Mouse (Mus musculus): ENCODE data around the gene Olfr331. TPM values are rescaled to one million over a fixed set of nuclear protein-coding genes. Genes with fewer than 3 reads are reported as not detected.

Gene Olfr331
- polyA plus RNA-seq, 1 experiment from 2014 or later: not detected

- Histone ChIP-seq H3K4me1 (ENCODE audit: control insufficient read depth, insufficient read depth, low read length) (no peaks in the 10 kb centered on the region), H3K27ac (ENCODE audit: low read depth, low read length) (no peak overlapping the region), H3K36me3 (ENCODE audit: control insufficient read depth, insufficient read depth, low read length) (no peaks in the 10 kb centered on the region), H3K4me3 (ENCODE audit: low read depth, low read length) (no peak overlapping the region), H3K4me2 (no peak overlapping the region), H3K9ac (ENCODE audit: low read length) (no peak overlapping the region), H3K9me3 (ENCODE audit: control insufficient read depth, low read length) (no peaks in the 10 kb centered on the region; the same call in 1 of the 2 replicates), H3K27me3 (ENCODE audit: control insufficient read depth, insufficient read depth, low read length) (no peaks in the 10 kb centered on the region)
- DNase-seq (ENCODE audit: low spot score, missing footprints): no peak
- 70% methylated on average over 4 of the region's 4 CpGs for WGBS
- ATAC-seq (ENCODE audit: low FRiP score): no peak
These were observed 48.8 kb downstream of the Olfr331 start for GRCm38 (mm10) chr11:58453592-58453991.

GRCm38 (mm10) chr11:58452759-58453158 is 49.6 kb downstream of the Olfr331 start, which contains the start of gene Lypd9:
TSS of gene Lypd9 (minus strand) at chr11:58452923.
- 94% methylated on average over 9 of the region's 9 CpGs for WGBS
- H3K4me3 ChIP-seq (ENCODE audit: low read depth, low read length): no peak within 1 kb of the TSS
- no peak within 1 kb of the TSS for H3K9ac ChIP-seq (ENCODE audit: low read length)
- H3K27ac ChIP-seq (ENCODE audit: low read depth, low read length): no peak within 1 kb of the TSS
- DNase-seq (ENCODE audit: low spot score, missing footprints): no peak
- ATAC-seq (ENCODE audit: low FRiP score): no peak
- H3K4me1 ChIP-seq (ENCODE audit: control insufficient read depth, insufficient read depth, low read length): no peaks in the 10 kb centered on the region
- H3K4me2 ChIP-seq: no peak within 1 kb of the TSS
- no peaks in the 10 kb centered on the region for H3K36me3 ChIP-seq (ENCODE audit: control insufficient read depth, insufficient read depth, low read length)
- no peaks in the 10 kb centered on the region; the same call in 1 of the 2 replicates for H3K9me3 ChIP-seq (ENCODE audit: control insufficient read depth, low read length)
- no peaks in the 10 kb centered on the region for H3K27me3 ChIP-seq (ENCODE audit: control insufficient read depth, insufficient read depth, low read length)

Other genes with a start within 250 kb of the Olfr331 start
- gene 4930438A08Rik, start 227.8 kb downstream of the Olfr331 start, polyA plus RNA-seq (2014; fragmentation: Nextera tagmentation; extraction: Ambion mirVana): not detected in 2 replicates
- gene Zfp692, start 195.5 kb downstream of the Olfr331 start, polyA plus RNA-seq (2014; fragmentation: Nextera tagmentation; extraction: Ambion mirVana): 13.2 and 13.4 TPM in 2 replicates
- gene Zfp672, start 172.2 kb downstream of the Olfr331 start, polyA plus RNA-seq (2014; fragmentation: Nextera tagmentation; extraction: Ambion mirVana): 22.8 and 22.9 TPM in 2 replicates
- gene Sh3bp5l, start 171.8 kb downstream of the Olfr331 start, polyA plus RNA-seq (2014; fragmentation: Nextera tagmentation; extraction: Ambion mirVana): 26.8 and 34.2 TPM in 2 replicates
- not detected in 2 replicates for gene Lypd8, start 123.5 kb downstream of the Olfr331 start, polyA plus RNA-seq (2014; fragmentation: Nextera tagmentation; extraction: Ambion mirVana)
- gene 1810065E05Rik, start 81.5 kb downstream of the Olfr331 start, polyA plus RNA-seq (2014; fragmentation: Nextera tagmentation; extraction: Ambion mirVana): not detected in 2 replicates
- gene Gm12253, start 70.0 kb downstream of the Olfr331 start, polyA plus RNA-seq (2014; fragmentation: Nextera tagmentation; extraction: Ambion mirVana): not detected in 2 replicates
- gene Lypd9, start 49.6 kb downstream of the Olfr331 start, polyA plus RNA-seq (2014; fragmentation: Nextera tagmentation; extraction: Ambion mirVana): not detected in 2 replicates
- not detected in 2 replicates for gene Olfr30, start 40.3 kb downstream of the Olfr331 start, polyA plus RNA-seq (2014; fragmentation: Nextera tagmentation; extraction: Ambion mirVana)
- not detected in 2 replicates for gene Olfr332, start 10.0 kb downstream of the Olfr331 start, polyA plus RNA-seq (2014; fragmentation: Nextera tagmentation; extraction: Ambion mirVana)
- gene Olfr330, start 32.3 kb upstream of the Olfr331 start, polyA plus RNA-seq (2014; fragmentation: Nextera tagmentation; extraction: Ambion mirVana): not detected in 2 replicates
- not detected in 2 replicates for gene Olfr329-ps, start 43.9 kb upstream of the Olfr331 start, polyA plus RNA-seq (2014; fragmentation: Nextera tagmentation; extraction: Ambion mirVana)
- 0.04 TPM in 1 of 2 replicates, not detected in the other for gene Olfr328, start 53.1 kb upstream of the Olfr331 start, polyA plus RNA-seq (2014; fragmentation: Nextera tagmentation; extraction: Ambion mirVana)
- not detected in 2 replicates for gene Olfr224, start 68.0 kb upstream of the Olfr331 start, polyA plus RNA-seq (2014; fragmentation: Nextera tagmentation; extraction: Ambion mirVana)
- gene Olfr325, start 75.2 kb upstream of the Olfr331 start, polyA plus RNA-seq (2014; fragmentation: Nextera tagmentation; extraction: Ambion mirVana): not detected in 2 replicates
- gene Olfr324, start 92.5 kb upstream of the Olfr331 start, polyA plus RNA-seq (2014; fragmentation: Nextera tagmentation; extraction: Ambion mirVana): not detected in 2 replicates
- gene 2210407C18Rik, start 113.5 kb upstream of the Olfr331 start, polyA plus RNA-seq (2014; fragmentation: Nextera tagmentation; extraction: Ambion mirVana): not detected in 2 replicates
- gene Olfr323, start 127.9 kb upstream of the Olfr331 start, polyA plus RNA-seq (2014; fragmentation: Nextera tagmentation; extraction: Ambion mirVana): not detected in 2 replicates
- gene Trim58, start 137.9 kb upstream of the Olfr331 start, polyA plus RNA-seq (2014; fragmentation: Nextera tagmentation; extraction: Ambion mirVana): 0.10 and 0.63 TPM in 2 replicates
- gene Olfr322, start 156.2 kb upstream of the Olfr331 start, polyA plus RNA-seq (2014; fragmentation: Nextera tagmentation; extraction: Ambion mirVana): 0.07 TPM in 1 of 2 replicates, not detected in the other
- gene Olfr320, start 178.5 kb upstream of the Olfr331 start, polyA plus RNA-seq (2014; fragmentation: Nextera tagmentation; extraction: Ambion mirVana): not detected in 2 replicates
- gene Olfr319, start 196.6 kb upstream of the Olfr331 start, polyA plus RNA-seq (2014; fragmentation: Nextera tagmentation; extraction: Ambion mirVana): not detected in 2 replicates
- gene Olfr318, start 221.4 kb upstream of the Olfr331 start, polyA plus RNA-seq (2014; fragmentation: Nextera tagmentation; extraction: Ambion mirVana): not detected in 2 replicates
- 0.04 and 0.15 TPM in 2 replicates for gene Olfr317, start 236.6 kb upstream of the Olfr331 start, polyA plus RNA-seq (2014; fragmentation: Nextera tagmentation; extraction: Ambion mirVana)

Data from midbrain, embryonic 11.5 days (tissue).